Mouse (Mus musculus): ENCODE data around the gene Cfap157. TPM values are rescaled to one million over a fixed set of nuclear protein-coding genes. Genes with fewer than 3 reads are reported as not detected.
A peak's percentile ranks its signal among the peaks of the same experiment; 100 is the strongest.

Gene Cfap157
- total RNA-seq (2014; rRNA removed): 0.16 and 0.40 TPM in 2 replicates
- polyA plus RNA-seq (2015; fragmentation: Nextera tagmentation; extraction: Ambion mirVana): 0.64 and 1.1 TPM in 2 replicates

GRCm38 (mm10) chr2:32784048-32784681 is at the start of gene Cfap157:
Gene Cfap157 (minus strand): TSS chr2:32784428.
- WGBS: 70% methylated on average over 4 of the region's 4 CpGs
- no peaks in the 10 kb centered on the region for H3K9me3 ChIP-seq (ENCODE audit: low read length)
- peak; percentile 68 for DNase-seq (ENCODE audit: low spot score)
- H3K9ac ChIP-seq (replicated peaks; ENCODE audit: low read length): no peak within 1 kb of the TSS
- peak; percentile 59 for ATAC-seq
- H3K4me2 ChIP-seq (ENCODE audit: low read depth, low read length): peak within 1 kb of the TSS; percentile 31; the same call in 1 of the 2 replicates
- no peak for TF ChIP-seq CTCF (IDR thresholded peaks at IDR 0.05; ENCODE audit: low read depth)
- H3K4me1 ChIP-seq (ENCODE audit: insufficient read depth, low read length): no peaks in the 10 kb centered on the region
- peaks cover 5% of the 10 kb centered on the region; the same call in 1 of the 2 replicates for H3K36me3 ChIP-seq (ENCODE audit: insufficient read depth, low read length)
- H3K27me3 ChIP-seq (ENCODE audit: insufficient read depth, low read length): no peaks in the 10 kb centered on the region
- 0 out of 2 replicates have a peak within 1 kb of the TSS, but pooled peaks have one; percentile 6 for H3K4me3 ChIP-seq (ENCODE audit: low read length)
- H3K27ac ChIP-seq: no peak within 1 kb of the TSS; the same call in 1 of the 2 replicates

- ATAC-seq (no peak), DNase-seq (ENCODE audit: low spot score) (no peak)
- no peak overlapping the region for H3K27ac ChIP-seq
- no peaks in the 10 kb centered on the region for H3K9me3 ChIP-seq (ENCODE audit: low read length)
- H3K36me3 ChIP-seq (ENCODE audit: insufficient read depth, low read length): no peaks in the 10 kb centered on the region
- WGBS: 78% methylated on average over 11 of the region's 11 CpGs
- no peak overlapping the region for H3K4me2 ChIP-seq (ENCODE audit: low read depth, low read length)
- no peak for TF ChIP-seq CTCF (IDR thresholded peaks at IDR 0.05; ENCODE audit: low read depth)
- H3K4me1 ChIP-seq (ENCODE audit: insufficient read depth, low read length): no peaks in the 10 kb centered on the region
- H3K27me3 ChIP-seq (ENCODE audit: insufficient read depth, low read length): no peaks in the 10 kb centered on the region
- no peak overlapping the region for H3K4me3 ChIP-seq (ENCODE audit: low read length)
- no peak overlapping the region; the same call in 1 of the 2 replicates for H3K9ac ChIP-seq (replicated peaks; ENCODE audit: low read length)
Measured at GRCm38 (mm10) chr2:32828979-32829676, 44.9 kb upstream of the Cfap157 start.

- no peaks in the 10 kb centered on the region for H3K27me3 ChIP-seq (ENCODE audit: insufficient read depth, low read length)
- WGBS: 70% methylated on average over 6 of the region's 6 CpGs
- no peak overlapping the region for H3K9ac ChIP-seq (replicated peaks; ENCODE audit: low read length)
- no peak for TF ChIP-seq CTCF (IDR thresholded peaks at IDR 0.05; ENCODE audit: low read depth)
- H3K9me3 ChIP-seq (ENCODE audit: low read length): no peaks in the 10 kb centered on the region
- no peak overlapping the region for H3K4me3 ChIP-seq (ENCODE audit: low read length)
- H3K27ac ChIP-seq: no peak overlapping the region
- ATAC-seq (no peak), DNase-seq (ENCODE audit: low spot score) (no peak)
- H3K4me2 ChIP-seq (ENCODE audit: low read depth, low read length): no peak overlapping the region
- H3K4me1 ChIP-seq (ENCODE audit: insufficient read depth, low read length): no peaks in the 10 kb centered on the region
- H3K36me3 ChIP-seq (ENCODE audit: insufficient read depth, low read length): peaks cover 2% of the 10 kb centered on the region; the same call in 1 of the 2 replicates
Measured at GRCm38 (mm10) chr2:32825796-32826195, 41.6 kb upstream of the Cfap157 start.

- H3K27ac ChIP-seq: peak overlapping the region; percentile 52; the same call in 1 of the 2 replicates
- no peak overlapping the region for H3K4me3 ChIP-seq (ENCODE audit: low read length)
- TF ChIP-seq CTCF (IDR thresholded peaks at IDR 0.05; ENCODE audit: low read depth): no peak
- H3K4me1 ChIP-seq (ENCODE audit: insufficient read depth, low read length): no peaks in the 10 kb centered on the region
- no peak overlapping the region for H3K9ac ChIP-seq (replicated peaks; ENCODE audit: low read length)
- H3K36me3 ChIP-seq (ENCODE audit: insufficient read depth, low read length): peaks cover 8% of the 10 kb centered on the region
- 94% methylated on average over 1 of the region's 1 CpGs for WGBS
- H3K4me2 ChIP-seq (ENCODE audit: low read depth, low read length): no peak overlapping the region
- no peak for DNase-seq (ENCODE audit: low spot score)
- H3K27me3 ChIP-seq (ENCODE audit: insufficient read depth, low read length): no peaks in the 10 kb centered on the region
- H3K9me3 ChIP-seq (ENCODE audit: low read length): no peaks in the 10 kb centered on the region
- ATAC-seq: no peak
Measured at GRCm38 (mm10) chr2:32824778-32825177, 40.5 kb upstream of the Cfap157 start.

- H3K27me3 ChIP-seq (ENCODE audit: insufficient read depth, low read length): no peaks in the 10 kb centered on the region
- no peaks in the 10 kb centered on the region for H3K9me3 ChIP-seq (ENCODE audit: low read length)
- H3K4me2 ChIP-seq (ENCODE audit: low read depth, low read length): no peak overlapping the region
- H3K9ac ChIP-seq (replicated peaks; ENCODE audit: low read length): no peak overlapping the region
- H3K4me1 ChIP-seq (ENCODE audit: insufficient read depth, low read length): no peaks in the 10 kb centered on the region
- ATAC-seq: no peak
- H3K36me3 ChIP-seq (ENCODE audit: insufficient read depth, low read length): peaks cover 12% of the 10 kb centered on the region
- WGBS: 21% methylated on average over 8 of the region's 8 CpGs
- H3K4me3 ChIP-seq (ENCODE audit: low read length): no peak overlapping the region
- H3K27ac ChIP-seq: peak overlapping the region; percentile 52
- no peak for TF ChIP-seq CTCF (IDR thresholded peaks at IDR 0.05; ENCODE audit: low read depth)
- peak; percentile 24 for DNase-seq (ENCODE audit: low spot score)
Measured at GRCm38 (mm10) chr2:32824181-32824580, 40.0 kb upstream of the Cfap157 start.

GRCm38 (mm10) chr2:32823579-32824154 is 39.4 kb upstream of the Cfap157 start:
- 0 out of 2 replicates have a peak, but pooled peaks have one; percentile 10 for ATAC-seq

More at GRCm38 (mm10) chr2:32823579-32824154, 39.4 kb upstream of the Cfap157 start:
- Histone ChIP-seq H3K36me3 (ENCODE audit: insufficient read depth, low read length) (peaks cover 12% of the 10 kb centered on the region), H3K4me3 (ENCODE audit: low read length) (no peak overlapping the region), H3K4me2 (ENCODE audit: low read depth, low read length) (no peak overlapping the region), H3K9me3 (ENCODE audit: low read length) (no peaks in the 10 kb centered on the region), H3K4me1 (ENCODE audit: insufficient read depth, low read length) (no peaks in the 10 kb centered on the region), H3K27me3 (ENCODE audit: insufficient read depth, low read length) (no peaks in the 10 kb centered on the region), H3K9ac (replicated peaks; ENCODE audit: low read length) (no peak overlapping the region), H3K27ac (peak overlapping the region; percentile 52)
- DNase-seq (ENCODE audit: low spot score): no peak
- WGBS: 42% methylated on average over 8 of the region's 8 CpGs
- no peak for TF ChIP-seq CTCF (IDR thresholded peaks at IDR 0.05; ENCODE audit: low read depth)
